Mouse (Mus musculus): ENCODE results near the gene Pcsk1n.
A peak's percentile ranks its signal among the peaks of the same experiment; 100 is the strongest.

Gene Pcsk1n

GRCm38 (mm10) chrX:7947108-7947899, 27.7 kb downstream of the Pcsk1n start, which contains the start of gene Hdac6:
Hdac6 (minus strand) TSS chrX:7947889.
- DNase-seq (ENCODE audit: low spot score), result no peak

- DNase-seq (ENCODE audit: low spot score), result peak; percentile 93
These were observed 28.4 kb downstream of the Pcsk1n start for GRCm38 (mm10) chrX:7947900-7948492.

- peak; percentile 31 for DNase-seq (ENCODE audit: low spot score)
These were observed 30.5 kb downstream of the Pcsk1n start for GRCm38 (mm10) chrX:7950091-7950490.

- DNase-seq (ENCODE audit: low spot score), result no peak
These were observed 39.2 kb downstream of the Pcsk1n start for GRCm38 (mm10) chrX:7958868-7959267.

- DNase-seq (ENCODE audit: low spot score), result no peak
These were observed 44.4 kb downstream of the Pcsk1n start for GRCm38 (mm10) chrX:7963829-7964626.

GRCm38 (mm10) chrX:7966161-7966560, 46.5 kb downstream of the Pcsk1n start:
- DNase-seq (ENCODE audit: low spot score), result no peak

GRCm38 (mm10) chrX:7967596-7968201, 48.1 kb downstream of the Pcsk1n start:
- DNase-seq (ENCODE audit: low spot score), result no peak

GRCm38 (mm10) chrX:7968226-7968625, 48.6 kb downstream of the Pcsk1n start:
- no peak for DNase-seq (ENCODE audit: low spot score)

- no peak for DNase-seq (ENCODE audit: low spot score)
These were observed 49.3 kb downstream of the Pcsk1n start for GRCm38 (mm10) chrX:7968899-7969298.

GRCm38 (mm10) chrX:7971292-7971691, 51.7 kb downstream of the Pcsk1n start:
- DNase-seq (ENCODE audit: low spot score), result no peak
